Mouse (Mus musculus): ENCODE results near the gene Vps25.

DNA sequence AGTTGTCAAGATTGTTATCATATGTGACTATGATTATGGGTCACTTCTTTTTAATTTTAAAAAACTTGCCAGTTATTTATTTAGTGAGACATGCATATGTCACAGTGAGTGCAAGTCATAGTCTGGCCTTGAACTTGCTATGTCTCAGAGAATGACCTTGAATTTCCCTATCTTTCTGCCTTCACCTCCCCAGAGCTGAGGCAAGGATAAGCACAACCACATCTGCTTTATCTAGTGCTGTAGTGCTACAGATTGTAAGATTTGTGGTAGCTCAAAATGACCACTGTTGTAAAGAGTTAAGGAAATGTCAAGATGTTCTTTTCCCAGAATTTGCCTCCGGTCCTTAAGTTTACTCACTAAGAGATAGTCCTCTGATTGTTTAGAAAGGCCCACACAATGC lies 20.3 kb upstream of the Vps25 start:
- no peak for TF ChIP-seq CTCF (IDR thresholded peaks at IDR 0.05; ENCODE audit: borderline replicate concordance, control insufficient read depth, extremely low read depth, insufficient read depth, low read length, poor library complexity)
- no peak for TF ChIP-seq POLR2A (IDR thresholded peaks at IDR 0.05; ENCODE audit: control insufficient read depth, extremely low read depth, insufficient read depth, low read length, poor library complexity)
